Mouse (Mus musculus) regulatory T cell (primary cell): Measurements from ENCODE around the gene Bcas3.

ENCODE experiments used
- in situ Hi-C: fragments of 300-600 bp; cut with MboI, MseI; formaldehyde crosslinking; loops from one replicate; pipeline ENCODE4 v1.15.1; 2025; ENCODE audit warnings: high pct_unique_total_duplicates

The Bcas3 gene

GRCm38 (mm10) chr11:85379091-85379490 is 26.1 kb downstream of the Bcas3 start:
- in situ Hi-C loops = no loop called here

GRCm38 (mm10) chr11:85380046-85380445 is 27.1 kb downstream of the Bcas3 start:
- in situ Hi-C loops = loop anchor here (5.0 kb wide), 1 partner anchor 82 kb away; no protein-coding TSS in a partner anchor

GRCm38 (mm10) chr11:85382055-85382454 is 29.1 kb downstream of the Bcas3 start:
- in situ Hi-C loops = loop anchor here (5.0 kb wide), 1 partner anchor 80 kb away; no protein-coding TSS in a partner anchor

- in situ Hi-C loops = loop anchor here (5.0 kb wide), 1 partner anchor 78 kb away; no protein-coding TSS in a partner anchor
These were observed 31.2 kb downstream of the Bcas3 start for GRCm38 (mm10) chr11:85383975-85384821.

- in situ Hi-C loops = no loop called here
These were observed 39.4 kb downstream of the Bcas3 start for GRCm38 (mm10) chr11:85392179-85392863.

- in situ Hi-C loops = no loop called here
These were observed 39.9 kb downstream of the Bcas3 start for GRCm38 (mm10) chr11:85392864-85393220.

GRCm38 (mm10) chr11:85393990-85394389 is 41.0 kb downstream of the Bcas3 start:
- in situ Hi-C loops = no loop called here

GRCm38 (mm10) chr11:85395361-85395760 is 42.4 kb downstream of the Bcas3 start:
- in situ Hi-C loops = no loop called here

- in situ Hi-C loops = no loop called here
These were observed 53.6 kb downstream of the Bcas3 start for GRCm38 (mm10) chr11:85406531-85406930.

- in situ Hi-C loops = no loop called here
These were observed 54.7 kb downstream of the Bcas3 start for GRCm38 (mm10) chr11:85407700-85408099.

GRCm38 (mm10) chr11:85412319-85412718 is 59.4 kb downstream of the Bcas3 start:
- in situ Hi-C loops = no loop called here

- in situ Hi-C loops = no loop called here
These were observed 61.5 kb downstream of the Bcas3 start for GRCm38 (mm10) chr11:85414476-85414875.

- in situ Hi-C loops = no loop called here
These were observed 74.4 kb downstream of the Bcas3 start for GRCm38 (mm10) chr11:85427353-85427752.

- in situ Hi-C loops = no loop called here
These were observed 75.3 kb downstream of the Bcas3 start for GRCm38 (mm10) chr11:85428227-85428626.

GRCm38 (mm10) chr11:85430743-85431448 is 77.9 kb downstream of the Bcas3 start:
- in situ Hi-C loops = no loop called here

- in situ Hi-C loops = no loop called here
These were observed 94.4 kb downstream of the Bcas3 start for GRCm38 (mm10) chr11:85447375-85447774.

- in situ Hi-C loops = no loop called here
These were observed 100.8 kb downstream of the Bcas3 start for GRCm38 (mm10) chr11:85453598-85454304.

- in situ Hi-C loops = no loop called here
These were observed 101.3 kb downstream of the Bcas3 start for GRCm38 (mm10) chr11:85454305-85454682.

- in situ Hi-C loops = loop anchor here (5.0 kb wide), 2 partner anchors 79 to 601 kb away; no protein-coding TSS in a partner anchor
These were observed 108.6 kb downstream of the Bcas3 start for GRCm38 (mm10) chr11:85461536-85461935.

- in situ Hi-C loops = no loop called here
These were observed 116.6 kb downstream of the Bcas3 start for GRCm38 (mm10) chr11:85469526-85469925.

GRCm38 (mm10) chr11:85470508-85470907 is 117.5 kb downstream of the Bcas3 start:
- in situ Hi-C loops = no loop called here
